Mouse (Mus musculus): ENCODE results near the gene Eno3.

DNA sequence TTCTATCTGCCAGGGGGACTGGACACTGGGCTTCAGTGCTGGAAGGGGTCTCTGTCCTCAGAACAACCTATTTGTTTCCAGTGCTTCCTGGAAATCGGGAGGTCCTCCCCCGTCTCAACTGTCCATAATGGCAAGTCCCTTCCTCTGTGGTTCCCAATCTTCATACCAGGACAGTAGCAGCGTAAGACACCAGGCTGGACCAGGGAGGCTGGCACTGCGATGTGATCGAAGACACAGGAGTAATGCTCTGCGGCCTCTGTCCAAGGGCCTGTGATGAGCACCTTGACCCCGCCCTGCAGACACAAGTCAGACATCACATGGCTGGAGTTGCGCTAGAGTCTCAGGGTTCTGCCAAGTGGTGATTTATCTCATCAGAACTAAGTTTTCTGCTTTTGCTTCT lies 22.4 kb downstream of the Eno3 start:
- TF ChIP-seq CTCF (IDR thresholded peaks at IDR 0.05; ENCODE audit: insufficient read depth, low read length) (no peak), POLR2A (IDR thresholded peaks at IDR 0.05; ENCODE audit: borderline replicate concordance, extremely low read depth, low read depth, low read length) (no peak)
